9 mouse cellular contexts compared by ENCODE assay signal in the genomic region with DNA sequence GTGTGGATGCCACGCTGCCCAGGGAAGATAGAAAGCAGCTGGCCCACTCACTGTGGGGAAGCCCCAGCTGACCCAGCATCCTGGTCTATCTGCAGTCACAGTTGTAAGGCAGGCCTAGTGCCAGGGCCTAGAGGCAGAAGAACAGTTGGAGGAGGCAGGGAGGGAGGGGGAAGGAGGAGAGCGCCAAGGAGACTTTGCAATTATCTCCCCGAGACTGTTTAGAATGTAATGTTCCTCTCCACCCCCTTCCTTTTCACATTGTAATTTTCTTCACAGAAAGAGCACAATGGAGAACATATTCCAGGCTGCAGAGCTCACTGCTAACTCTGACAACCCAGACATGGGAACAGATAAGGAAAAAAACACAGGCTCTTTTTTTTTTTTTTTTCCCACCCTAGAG.
DNase-seq lines count a peak whose midpoint lies in the region; ATAC-seq lines count a peak whose summit lies in the region.
"Had no signal": no experiment of that assay in that cellular context is flagged by ENCODE, and none has a peak within 500 bp of the region (broad histone marks: within the 10 kb centered on the region; RNA-seq: fewer than 3 reads in every experiment).

No protein-coding gene starts in this region.

- no peak overlapping the region for H3K4me2 ChIP-seq in forebrain, embryonic 11.5 days (ENCODE audit: low read depth, low read length, severe bottlenecking)
- H3K4me2 ChIP-seq in neural tube, embryonic 15.5 days, result no peak overlapping the region
- H3K4me2 ChIP-seq: embryonic facial prominence, embryonic 15.5 days had no signal

- ATAC-seq in forebrain, embryonic 11.5 days (replicated peaks; ENCODE audit: low FRiP score), result peak; percentile 55
- ATAC-seq in neural tube, embryonic 15.5 days (ENCODE audit: low FRiP score), result peak; percentile 68
- no peak for ATAC-seq in CD4-positive, CD25-positive, alpha-beta regulatory T cell, adult 4 months

- DNase-seq in kidney, postnatal 14 days, result peak; percentile 30
- no peak for DNase-seq in kidney, adult 11 months
- DNase-seq in forebrain, embryonic 11.5 days (ENCODE audit: low spot score), result no peak
- peak; percentile 16 for DNase-seq in heart, postnatal 25 days (ENCODE audit: low spot score)
- DNase-seq in left cerebral cortex, adult 9 months (ENCODE audit: low spot score in 2 of 2), result peak; percentile 79
- no peak for DNase-seq in yolk sac, embryonic 10.5 days (ENCODE audit: low spot score)

- no peaks in the 10 kb centered on the region for H3K27me3 ChIP-seq in forebrain, embryonic 11.5 days (ENCODE audit: control insufficient read depth, insufficient read depth, low read length)
- H3K27me3 ChIP-seq in neural tube, embryonic 15.5 days (replicated peaks), result no peaks in the 10 kb centered on the region
- H3K27me3 ChIP-seq: embryonic facial prominence, embryonic 15.5 days had no signal

- 30% methylated on average over 3 of the region's 3 CpGs for WGBS in forebrain, embryonic 11.5 days
- WGBS in neural tube, embryonic 15.5 days, result 15% methylated on average over 3 of the region's 3 CpGs

- H3K4me3 ChIP-seq in forebrain, embryonic 11.5 days (ENCODE audit: low read depth, low read length), result no peak overlapping the region
- H3K4me3 ChIP-seq in neural tube, embryonic 15.5 days (replicated peaks), result no peak overlapping the region
- H3K4me3 ChIP-seq: embryonic facial prominence, embryonic 15.5 days had no signal

- intact Hi-C loops in heart, postnatal 25 days (cut with DNase I), result no loop called here

- no peaks in the 10 kb centered on the region for H3K36me3 ChIP-seq in forebrain, embryonic 11.5 days (ENCODE audit: control insufficient read depth, insufficient read depth, low read length)
- no peaks in the 10 kb centered on the region for H3K36me3 ChIP-seq in neural tube, embryonic 15.5 days
- H3K36me3 ChIP-seq: embryonic facial prominence, embryonic 15.5 days had no signal

- H3K9ac ChIP-seq in forebrain, embryonic 11.5 days (ENCODE audit: low read length), result no peak overlapping the region
- H3K9ac ChIP-seq in neural tube, embryonic 15.5 days (replicated peaks), result no peak overlapping the region
- H3K9ac ChIP-seq: embryonic facial prominence, embryonic 15.5 days had no signal

- H3K4me1 ChIP-seq in forebrain, embryonic 11.5 days (replicated peaks; ENCODE audit: control insufficient read depth, insufficient read depth, low read length), result no peaks in the 10 kb centered on the region; the same call in 1 of the 2 replicates
- peaks cover 10% of the 10 kb centered on the region for H3K4me1 ChIP-seq in neural tube, embryonic 15.5 days
- H3K4me1 ChIP-seq: embryonic facial prominence, embryonic 15.5 days had no signal

- H3K9me3 ChIP-seq in forebrain, embryonic 11.5 days (ENCODE audit: control insufficient read depth, low read length), result no peaks in the 10 kb centered on the region
- H3K9me3 ChIP-seq in neural tube, embryonic 15.5 days (replicated peaks), result no peaks in the 10 kb centered on the region
- H3K9me3 ChIP-seq: embryonic facial prominence, embryonic 15.5 days had no signal

- no peak overlapping the region for H3K27ac ChIP-seq in forebrain, embryonic 11.5 days (ENCODE audit: low read depth, low read length)
- H3K27ac ChIP-seq in neural tube, embryonic 15.5 days (replicated peaks), result no peak overlapping the region
- H3K27ac ChIP-seq: embryonic facial prominence, embryonic 15.5 days had no signal

Comparison
In these comparisons a context has a peak if more than half of its experiments do, and no peak if none do; other contexts are left out.
1. DNase-seq: peak in kidney, postnatal 14 days (single experiment), heart, postnatal 25 days (single experiment) and left cerebral cortex, adult 9 months (2 of 2); none in kidney, adult 11 months (single experiment), forebrain, embryonic 11.5 days (single experiment) and yolk sac, embryonic 10.5 days (single experiment).